Mouse (Mus musculus) thymus, adult 2 months (tissue): Measurements from ENCODE around the gene Slc37a4.

ENCODE experiments used
- CTCF ChIP-seq: fragments of 200-500 bp; IDR thresholded peaks from 2 replicates; pipeline ENCODE4 v1.5.1; 2012; ENCODE audit warnings: mild to moderate bottlenecking, control low read depth, low read length, moderate library complexity, borderline replicate concordance; ENCODE audit not compliant: control insufficient read depth, poor library complexity, insufficient read depth; ENCODE audit errors: extremely low read depth
- POLR2A ChIP-seq: fragments of 200-500 bp; IDR thresholded peaks from 2 replicates; pipeline ENCODE4 v1.6.1; 2012; ENCODE audit warnings: mild to moderate bottlenecking, low read length, control low read depth, moderate library complexity; ENCODE audit not compliant: control insufficient read depth, poor library complexity, insufficient read depth; ENCODE audit errors: extremely low read depth

DNA sequence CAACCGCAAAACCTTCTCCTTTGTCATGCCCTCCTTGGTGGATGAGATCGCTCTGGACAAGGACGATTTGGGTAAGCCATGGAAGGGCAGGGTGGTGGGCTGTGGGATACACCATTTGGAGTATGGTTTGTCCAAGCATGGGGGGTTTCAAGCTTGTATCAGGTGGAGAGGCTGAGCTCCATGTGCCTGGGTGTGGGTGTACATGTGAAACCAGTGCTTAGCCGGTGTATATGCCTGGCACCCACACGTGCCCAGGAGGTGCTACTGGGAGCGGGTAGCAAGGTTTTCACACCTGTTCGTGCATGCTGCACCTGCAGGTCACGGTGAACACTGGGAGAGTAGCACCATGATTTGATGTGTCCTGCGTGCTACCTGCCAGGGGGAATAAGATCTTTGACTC is 1.9 kb downstream of the Slc37a4 start:
- TF ChIP-seq CTCF (no peak), POLR2A (no peak)
